Mouse (Mus musculus) heart, embryonic 16.5 days (tissue): ENCODE measurements at regions not wholly inside any gene's neighbourhood (a gene's known extent, or its start where the extent isn't known, plus 50 kb on each side); places are given as distances from the start of the nearest gene placed in this dataset.
A peak's percentile ranks its signal among the peaks of the same experiment; 100 is the strongest.

Experiments used
- ATAC-seq: fragments of 200-750 bp; cut with Nextera tagmentation; replicated peaks from 2 replicates; pipeline ENCODE4 v1.8.0; 2017; ENCODE audit warnings: moderate number of reproducible peaks; ENCODE audit not compliant: insufficient read depth, low FRiP score; ENCODE audit errors: extremely low read depth
- H3K27ac ChIP-seq: fragments of 300-500 bp; sonication (generic); 2 replicates; pipeline ENCODE4 v1.5.1; 2014; ENCODE audit warnings: mild to moderate bottlenecking, low read length, control low read depth, moderate library complexity
- H3K27me3 ChIP-seq: fragments of 300-500 bp; sonication (generic); 2 replicates; pipeline ENCODE4 v1.6.1; 2014; ENCODE audit warnings: low read length, mixed read lengths; ENCODE audit not compliant: control insufficient read depth, insufficient read depth
- H3K36me3 ChIP-seq: fragments of 300-500 bp; sonication (generic); 2 replicates; pipeline ENCODE4 v1.6.1; 2014; ENCODE audit not compliant: control insufficient read depth, insufficient read depth
- H3K4me1 ChIP-seq: fragments of 300-500 bp; sonication (generic); 2 replicates; pipeline ENCODE4 v1.6.1; 2014; ENCODE audit warnings: low read length, mixed read lengths; ENCODE audit not compliant: control insufficient read depth, insufficient read depth
- H3K4me2 ChIP-seq: fragments of 300-500 bp; sonication (generic); 2 replicates; pipeline ENCODE4 v1.6.1; 2014; ENCODE audit warnings: low read depth, mild to moderate bottlenecking, control low read depth, low read length
- H3K4me3 ChIP-seq: fragments of 300-500 bp; sonication (generic); 2 replicates; pipeline ENCODE4 v1.5.1; 2014; ENCODE audit warnings: mild to moderate bottlenecking, control low read depth, low read length
- H3K9ac ChIP-seq: fragments of 300-500 bp; sonication (generic); 2 replicates; pipeline ENCODE4 v1.6.1; 2014; ENCODE audit warnings: low read length, control low read depth
- H3K9me3 ChIP-seq: fragments of 300-500 bp; sonication (generic); replicated peaks from 2 replicates; pipeline ENCODE4 v1.6.1; 2016; ENCODE audit warnings: low read length; ENCODE audit not compliant: control insufficient read depth
- WGBS: fragments of 180-500 bp; shearing (Covaris S2); extraction: QIAGEN DNeasy Blood & Tissue Kit; methylation state at CpG from one replicate; pipeline ENCODE4 v1.1.7; 2014; 5-methylcytosine and 5-hydroxymethylcytosine counted together

GRCm38 (mm10) chr16:95820013-95820412, 118.1 kb downstream of the Ets2 start:
- no peak overlapping the region for H3K4me2 ChIP-seq
- ATAC-seq: no peak
- no peak overlapping the region for H3K4me3 ChIP-seq
- no peaks in the 10 kb centered on the region for H3K36me3 ChIP-seq
- H3K9me3 ChIP-seq: peaks cover 5% of the 10 kb centered on the region
- peaks cover 14% of the 10 kb centered on the region for H3K4me1 ChIP-seq
- no peak overlapping the region for H3K9ac ChIP-seq
- H3K27ac ChIP-seq: no peak overlapping the region
- WGBS: 47% methylated on average over 1 of the region's 1 CpGs
- H3K27me3 ChIP-seq: no peaks in the 10 kb centered on the region; the same call in 1 of the 2 replicates

- peaks cover 5% of the 10 kb centered on the region for H3K9me3 ChIP-seq
- no peak for ATAC-seq
- H3K9ac ChIP-seq: no peak overlapping the region
- no peak overlapping the region for H3K4me3 ChIP-seq
- H3K4me2 ChIP-seq: no peak overlapping the region
- peaks cover 7% of the 10 kb centered on the region; the same call in 1 of the 2 replicates for H3K4me1 ChIP-seq
- WGBS: 89% methylated on average over 13 of the region's 13 CpGs
- no peaks in the 10 kb centered on the region for H3K27me3 ChIP-seq
- H3K27ac ChIP-seq: no peak overlapping the region
- H3K36me3 ChIP-seq: no peaks in the 10 kb centered on the region
Measured at GRCm38 (mm10) chr16:95815966-95816365, 114.1 kb downstream of the Ets2 start.

GRCm38 (mm10) chr16:95815206-95815731, 113.4 kb downstream of the Ets2 start:
- ATAC-seq: no peak
- H3K4me1 ChIP-seq: peaks cover 9% of the 10 kb centered on the region; the same call in 1 of the 2 replicates
- no peak overlapping the region for H3K4me2 ChIP-seq
- no peak overlapping the region for H3K27ac ChIP-seq
- no peaks in the 10 kb centered on the region for H3K36me3 ChIP-seq
- no peak overlapping the region for H3K9ac ChIP-seq
- peaks cover 5% of the 10 kb centered on the region for H3K9me3 ChIP-seq
- WGBS: 83% methylated on average over 6 of the region's 6 CpGs
- no peaks in the 10 kb centered on the region for H3K27me3 ChIP-seq
- H3K4me3 ChIP-seq: no peak overlapping the region

GRCm38 (mm10) chr16:95814513-95815118, 112.7 kb downstream of the Ets2 start:
- no peaks in the 10 kb centered on the region for H3K36me3 ChIP-seq
- WGBS: 56% methylated on average over 9 of the region's 9 CpGs

GRCm38 (mm10) chr16:95811092-95811491, 109.2 kb downstream of the Ets2 start:
- peak; percentile 67; the same call in 1 of the 2 replicates for ATAC-seq
- H3K4me3 ChIP-seq: no peak overlapping the region
- H3K36me3 ChIP-seq: no peaks in the 10 kb centered on the region
- H3K27me3 ChIP-seq: no peaks in the 10 kb centered on the region
- peaks cover 9% of the 10 kb centered on the region; the same call in 1 of the 2 replicates for H3K4me1 ChIP-seq
- 0 out of 2 replicates have a peak overlapping the region, but pooled peaks have one; percentile 4 for H3K27ac ChIP-seq
- H3K4me2 ChIP-seq: no peak overlapping the region
- WGBS: 60% methylated on average over 6 of the region's 6 CpGs
- H3K9ac ChIP-seq: no peak overlapping the region
- H3K9me3 ChIP-seq: no peaks in the 10 kb centered on the region

More at GRCm38 (mm10) chr16:95814513-95815118, 112.7 kb downstream of the Ets2 start:
- H3K27ac ChIP-seq: no peak overlapping the region
- H3K27me3 ChIP-seq: no peaks in the 10 kb centered on the region
- H3K4me2 ChIP-seq: no peak overlapping the region
- H3K9ac ChIP-seq: no peak overlapping the region
- ATAC-seq: no peak
- peaks cover 9% of the 10 kb centered on the region; the same call in 1 of the 2 replicates for H3K4me1 ChIP-seq
- H3K9me3 ChIP-seq: peaks cover 5% of the 10 kb centered on the region
- H3K4me3 ChIP-seq: no peak overlapping the region

DNA sequence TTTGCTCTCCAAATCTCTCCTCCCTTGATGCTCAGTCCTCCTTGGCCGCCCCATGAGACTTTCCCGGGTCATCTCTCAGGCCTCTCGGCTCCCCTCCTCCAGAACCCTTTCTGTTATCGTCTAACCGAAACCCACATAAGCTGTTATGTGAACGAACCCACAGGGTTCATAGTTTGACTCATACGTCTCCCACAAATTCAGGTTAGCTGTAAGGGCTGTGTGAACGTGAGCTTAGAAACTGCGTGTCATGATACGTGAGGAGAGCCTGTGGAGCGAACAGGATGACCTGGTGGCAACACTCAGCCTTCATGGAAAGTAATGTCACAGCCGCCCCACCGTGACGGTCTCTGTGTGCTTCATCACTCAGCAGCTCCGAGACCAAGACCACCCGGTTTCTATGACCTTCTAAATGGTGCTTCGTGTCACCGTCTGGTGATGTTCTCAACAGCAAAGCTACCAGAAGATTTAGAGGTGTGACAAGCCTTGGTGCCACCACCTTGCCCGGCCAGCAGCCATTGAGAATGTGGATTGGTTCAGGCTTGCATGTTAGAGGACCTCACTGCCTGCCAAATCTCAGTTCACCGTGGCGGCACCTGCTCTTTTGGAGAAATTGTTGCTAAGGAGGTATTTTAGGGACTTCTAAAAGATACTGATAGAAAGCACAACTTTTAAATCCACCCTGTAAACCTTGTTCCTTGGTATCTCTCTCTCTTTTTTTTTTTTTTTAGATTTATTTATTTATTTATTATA, 107.4 kb downstream of the Ets2 start:
- no peaks in the 10 kb centered on the region for H3K27me3 ChIP-seq
- no peak for ATAC-seq
- H3K36me3 ChIP-seq: no peaks in the 10 kb centered on the region
- H3K27ac ChIP-seq: no peak overlapping the region
- no peak overlapping the region for H3K4me2 ChIP-seq
- WGBS: 88% methylated on average over 21 of the region's 21 CpGs
- H3K9me3 ChIP-seq: no peaks in the 10 kb centered on the region
- no peak overlapping the region for H3K4me3 ChIP-seq
- H3K4me1 ChIP-seq: peaks cover 6% of the 10 kb centered on the region; the same call in 1 of the 2 replicates
- H3K9ac ChIP-seq: no peak overlapping the region

DNA sequence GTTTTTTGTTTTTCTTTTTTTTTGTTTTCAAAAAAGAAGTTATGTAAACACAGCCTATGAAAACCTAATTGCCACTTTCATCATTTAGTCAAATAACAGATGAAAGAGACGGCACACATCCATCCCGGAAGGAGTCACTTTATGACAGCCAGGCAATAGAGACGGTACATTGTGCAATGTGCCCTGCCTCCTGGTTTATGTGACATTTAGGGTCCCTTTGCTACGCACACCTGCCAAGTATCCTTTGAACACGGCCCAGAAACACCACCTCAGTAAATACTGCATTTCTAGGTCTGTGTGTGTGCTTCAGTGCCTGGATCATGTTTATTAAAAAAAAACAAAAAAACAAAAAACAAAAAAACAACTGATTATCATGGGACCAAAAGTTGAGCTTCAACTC, 104.6 kb downstream of the Ets2 start:
- Histone ChIP-seq H3K27ac (no peak overlapping the region), H3K9me3 (no peaks in the 10 kb centered on the region), H3K4me3 (no peak overlapping the region), H3K27me3 (no peaks in the 10 kb centered on the region), H3K36me3 (no peaks in the 10 kb centered on the region), H3K4me1 (peaks cover 6% of the 10 kb centered on the region; the same call in 1 of the 2 replicates), H3K4me2 (no peak overlapping the region), H3K9ac (no peak overlapping the region)
- ATAC-seq: no peak
- 85% methylated on average over 5 of the region's 5 CpGs for WGBS

- 27% methylated on average over 1 of the region's 1 CpGs for WGBS
- no peak overlapping the region for H3K9ac ChIP-seq
- no peak overlapping the region for H3K4me2 ChIP-seq
- H3K4me1 ChIP-seq: peaks cover 8% of the 10 kb centered on the region
- H3K4me3 ChIP-seq: no peak overlapping the region
- H3K9me3 ChIP-seq: no peaks in the 10 kb centered on the region
- no peak for ATAC-seq
- no peaks in the 10 kb centered on the region for H3K27me3 ChIP-seq
- no peak overlapping the region for H3K27ac ChIP-seq
- H3K36me3 ChIP-seq: no peaks in the 10 kb centered on the region
Measured at GRCm38 (mm10) chr16:95804199-95804598, 102.3 kb downstream of the Ets2 start.

- Histone ChIP-seq H3K27ac (no peak overlapping the region), H3K4me3 (no peak overlapping the region)
Measured at GRCm38 (mm10) chr16:95802641-95803040, 100.8 kb downstream of the Ets2 start.

More at GRCm38 (mm10) chr16:95802641-95803040, 100.8 kb downstream of the Ets2 start:
- Histone ChIP-seq H3K9ac (no peak overlapping the region), H3K9me3 (no peaks in the 10 kb centered on the region), H3K36me3 (no peaks in the 10 kb centered on the region), H3K4me1 (peaks cover 8% of the 10 kb centered on the region), H3K4me2 (no peak overlapping the region), H3K27me3 (no peaks in the 10 kb centered on the region)
- no peak for ATAC-seq
